8 mouse cellular contexts compared by ENCODE assay signal in genomic region chr7:16780825-16781554, GRCm38 (mm10). TPM values are rescaled to one million over a fixed set of nuclear protein-coding genes. Genes with fewer than 3 reads are reported as not detected.
DNase-seq lines count a peak whose midpoint lies in the region; ATAC-seq lines count a peak whose summit lies in the region.

TSS of gene Slc1a5 (plus strand) at chr7:16781340.

- H3K9ac ChIP-seq in hindbrain, embryonic 13.5 days = peak within 1 kb of the TSS; percentile 75

- no peaks in the 10 kb centered on the region for H3K9me3 ChIP-seq in hindbrain, embryonic 13.5 days

- H3K4me1 ChIP-seq in hindbrain, embryonic 13.5 days (replicated peaks) = peaks cover 40% of the 10 kb centered on the region

- H3K36me3 ChIP-seq in hindbrain, embryonic 13.5 days = no peaks in the 10 kb centered on the region

- 3% methylated on average over 34 of the region's 34 CpGs for WGBS in hindbrain, embryonic 13.5 days

- DNase-seq in Muller cell, postnatal 12 days (ENCODE audit: inconsistent ontology term) = peak; percentile 88
- DNase-seq in cerebellum, postnatal 10 days = peak; percentile 88 to 92
- DNase-seq in frontal cortex, postnatal 14 days (ENCODE audit: low spot score in 2 of 2) = peak; percentile 54 to 69
- peak; percentile 31 to 53 for DNase-seq in layer of hippocampus, postnatal 25 days (ENCODE audit: extremely low spot score in 1 of 2, low spot score in 1 of 2)
- peak; percentile 97 for DNase-seq in lung, postnatal 25 days (ENCODE audit: low spot score)
- DNase-seq in retina, embryonic 14.5 days (ENCODE audit: low spot score) = peak; percentile 97
- DNase-seq in thymus, postnatal 4 days = peak; percentile 97

- no peak within 1 kb of the TSS for H3K27ac ChIP-seq in hindbrain, embryonic 13.5 days

- peak within 1 kb of the TSS; percentile 55 for H3K4me3 ChIP-seq in hindbrain, embryonic 13.5 days

- ATAC-seq in hindbrain, embryonic 13.5 days (ENCODE audit: low FRiP score) = peak; percentile 83

- peaks cover 24% of the 10 kb centered on the region for H3K27me3 ChIP-seq in hindbrain, embryonic 13.5 days

- peak within 1 kb of the TSS; percentile 99 for H3K4me2 ChIP-seq in hindbrain, embryonic 13.5 days

RNA-seq across cellular contexts. Expression of gene Slc1a5, which starts in this region (rescaled TPM):
- 8.6 and 8.7 TPM in 2 replicates for polyA plus RNA-seq in hindbrain, embryonic 13.5 days (2015; fragmentation: Nextera tagmentation; extraction: Ambion mirVana)
- 1 to 10 TPM; 2.4 to 3.5 TPM for total RNA-seq in layer of hippocampus, postnatal 25 days (2021)

Comparison
In these comparisons a context has a peak if more than half of its experiments do, and no peak if none do; other contexts are left out.
1. DNase-seq: peak in every context shown above with its lines; median percentile 97 in lung, postnatal 25 days; 97 in retina, embryonic 14.5 days; 97 in thymus, postnatal 4 days; 90 in cerebellum, postnatal 10 days; 88 in Muller cell, postnatal 12 days; 62 in frontal cortex, postnatal 14 days; 42 in layer of hippocampus, postnatal 25 days.